Mouse (Mus musculus) lung, postnatal 0 days (tissue): ENCODE data around the gene Camta2.

ENCODE experiments used
- CTCF ChIP-seq: IDR thresholded peaks from 2 replicates; pipeline ENCODE4 v1.5.1; 2016; ENCODE audit warnings: antibody characterized with exemption, mild to moderate bottlenecking
- EP300 ChIP-seq: IDR thresholded peaks from 2 replicates; pipeline ENCODE4 v1.6.1; 2016; ENCODE audit warnings: antibody characterized with exemption, mild to moderate bottlenecking, control low read depth

DNA sequence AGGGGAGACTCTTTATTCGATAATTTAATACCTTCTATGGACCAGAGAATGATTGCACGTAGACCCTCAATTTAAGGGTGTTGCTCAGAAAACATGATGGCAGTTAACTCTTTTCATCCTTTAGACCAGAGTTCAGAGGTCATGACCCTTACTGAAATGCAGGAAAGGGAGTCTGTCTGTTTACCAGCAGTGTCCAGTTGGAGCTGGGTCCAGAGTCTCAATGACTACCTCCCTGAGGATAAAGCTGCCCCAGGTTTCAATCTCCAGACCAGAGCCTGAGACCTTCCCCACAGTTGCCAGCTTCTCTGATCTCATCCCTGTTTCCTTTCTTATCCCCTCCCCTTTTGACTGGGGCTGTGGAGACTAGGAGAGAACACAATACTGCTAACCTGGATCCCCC is 9.3 kb downstream of the Camta2 start:
- TF ChIP-seq CTCF (no peak), EP300 (no peak)
